Mouse (Mus musculus): ENCODE measurements around the gene Phactr2.

Gene Phactr2

DNA sequence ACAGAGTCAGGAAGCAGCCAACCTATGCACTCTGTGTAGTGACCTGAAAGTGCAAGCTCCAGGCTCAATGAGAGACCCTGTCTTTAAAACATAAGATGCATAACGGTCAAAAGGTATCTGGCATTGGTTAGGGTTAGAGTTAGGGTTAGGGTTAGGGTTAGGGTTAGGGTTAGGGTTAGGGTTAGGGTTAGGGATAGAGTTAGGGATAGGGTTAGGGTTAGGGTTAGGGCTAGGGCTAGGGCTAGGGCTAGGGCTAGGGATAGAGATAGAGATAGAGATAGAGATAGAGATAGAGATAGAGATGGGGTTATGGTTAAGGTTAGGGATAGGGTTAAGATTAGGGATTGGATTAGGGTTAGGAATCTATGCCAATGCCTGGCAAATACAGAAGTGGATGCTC, 72.2 kb downstream of the Phactr2 start:
- no peak for DNase-seq (ENCODE audit: low read depth)

GRCm38 (mm10) chr10:13395753-13396152, 78.5 kb downstream of the Phactr2 start:
- no peak for DNase-seq (ENCODE audit: low read depth)

GRCm38 (mm10) chr10:13394000-13394399, 80.2 kb downstream of the Phactr2 start:
- no peak for DNase-seq (ENCODE audit: low read depth)

DNA sequence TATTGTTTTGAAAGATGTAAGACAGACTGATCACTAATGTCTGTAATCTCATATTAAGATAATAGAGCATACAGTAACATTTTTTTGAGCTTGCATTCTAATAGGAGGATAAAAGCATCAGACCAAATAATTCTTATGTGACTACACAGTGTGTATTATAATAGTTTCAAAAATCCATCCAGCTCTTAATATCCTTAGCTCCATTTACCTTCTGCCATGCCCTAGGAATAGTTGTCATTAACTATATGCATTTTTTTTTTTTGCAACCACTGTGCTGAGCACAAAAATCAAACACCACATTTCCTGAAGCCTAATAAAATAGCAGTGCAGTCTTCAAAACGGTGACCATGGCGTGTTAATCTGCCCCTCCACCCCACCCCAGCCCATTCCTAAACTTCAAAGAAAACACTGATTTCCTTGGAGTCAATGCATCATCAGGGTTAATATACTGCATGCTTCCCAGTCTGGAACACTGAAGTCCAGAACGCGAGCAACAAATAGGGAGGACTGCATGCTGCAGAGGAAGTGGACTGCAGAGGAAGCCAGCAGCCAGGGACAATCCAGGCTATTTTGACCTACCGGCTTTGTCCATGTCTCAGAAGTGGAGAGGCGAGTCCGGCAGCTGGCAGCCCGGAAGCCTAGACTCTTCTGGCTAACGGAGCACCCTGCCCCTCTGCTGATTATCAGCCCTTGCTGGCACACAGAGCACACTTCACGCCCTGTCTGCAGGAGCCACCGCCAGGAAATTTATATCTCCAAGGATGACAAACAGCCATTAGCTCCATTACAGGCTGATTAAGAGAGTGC, 85.9 kb downstream of the Phactr2 start:
- no peak for DNase-seq (ENCODE audit: low read depth)

GRCm38 (mm10) chr10:13384866-13385265, 89.3 kb downstream of the Phactr2 start:
- no peak for DNase-seq (ENCODE audit: low read depth)

GRCm38 (mm10) chr10:13377895-13378294, 96.3 kb downstream of the Phactr2 start:
- no peak for DNase-seq (ENCODE audit: low read depth)

GRCm38 (mm10) chr10:13376428-13377260, 97.6 kb downstream of the Phactr2 start:
- no peak for DNase-seq (ENCODE audit: low read depth)

DNA sequence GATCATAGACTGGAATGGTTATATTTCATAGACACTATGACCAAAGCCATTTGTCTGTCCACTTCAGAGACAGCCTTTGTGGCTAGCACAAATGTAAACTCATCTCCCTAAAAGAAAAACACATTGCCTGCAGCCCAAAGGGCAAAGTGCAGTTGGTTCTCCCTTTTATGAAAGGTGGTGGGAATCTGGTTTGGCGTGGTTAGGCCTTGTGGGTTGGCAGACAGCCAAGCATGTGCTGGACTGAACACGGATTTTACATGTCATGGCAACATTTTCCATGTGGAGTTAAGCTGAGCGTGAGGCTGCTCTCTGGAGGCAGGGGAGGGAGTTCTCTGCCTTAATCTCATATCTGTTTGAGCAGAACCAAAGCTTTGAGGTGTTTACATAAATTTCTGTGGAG, 98.4 kb downstream of the Phactr2 start:
- DNase-seq (ENCODE audit: low read depth), result no peak

GRCm38 (mm10) chr10:13369581-13370375, 104.4 kb downstream of the Phactr2 start:
- no peak for DNase-seq (ENCODE audit: low read depth)

GRCm38 (mm10) chr10:13364286-13364580, 110.0 kb downstream of the Phactr2 start:
- DNase-seq (ENCODE audit: low read depth), result no peak

- no peak for DNase-seq (ENCODE audit: low read depth)
Observed at GRCm38 (mm10) chr10:13363499-13364285, 110.5 kb downstream of the Phactr2 start.

- no peak for DNase-seq (ENCODE audit: low read depth)
Observed at GRCm38 (mm10) chr10:13360913-13361312, 113.3 kb downstream of the Phactr2 start.

DNA sequence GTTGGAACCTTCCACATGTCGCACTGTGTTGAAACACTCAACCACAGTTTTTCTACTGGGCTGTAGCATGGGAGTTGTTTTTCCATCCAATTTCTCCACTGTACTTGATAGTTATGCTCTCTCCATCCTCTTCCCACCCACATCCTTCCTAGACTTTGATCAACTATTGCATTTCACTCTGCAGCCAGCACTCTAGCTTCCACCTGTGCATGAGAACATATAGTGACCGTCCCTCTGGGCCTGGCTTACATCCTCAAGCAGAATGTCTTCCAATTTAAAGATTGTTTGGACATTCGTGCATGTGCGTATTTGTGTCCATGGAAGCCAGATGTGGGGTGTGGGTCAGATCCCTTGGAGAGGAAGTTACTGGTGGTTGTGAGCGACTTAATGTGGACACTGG, 114.4 kb downstream of the Phactr2 start:
- no peak for DNase-seq (ENCODE audit: low read depth)

DNA sequence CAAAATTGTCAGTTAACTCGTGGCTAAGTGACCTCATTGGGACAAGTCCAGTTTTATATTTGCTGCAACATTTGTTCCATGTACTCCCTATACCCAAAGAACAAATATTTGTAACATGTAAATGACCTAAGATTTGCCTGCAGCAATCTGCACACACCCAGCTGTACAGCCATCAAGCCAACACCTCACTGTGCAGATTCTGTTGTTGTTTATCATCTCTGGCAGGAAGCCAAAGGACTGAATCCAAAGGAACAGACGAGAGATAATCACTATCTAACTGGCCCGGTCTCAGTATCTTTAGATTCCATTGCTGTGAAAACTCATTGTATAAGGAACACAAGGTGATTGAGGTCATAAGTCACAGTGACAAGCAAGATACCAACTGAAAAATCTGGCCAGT, 115.5 kb downstream of the Phactr2 start:
- DNase-seq (ENCODE audit: low read depth), result no peak

GRCm38 (mm10) chr10:13346609-13347290, 127.5 kb downstream of the Phactr2 start:
- DNase-seq (ENCODE audit: low read depth), result no peak

DNA sequence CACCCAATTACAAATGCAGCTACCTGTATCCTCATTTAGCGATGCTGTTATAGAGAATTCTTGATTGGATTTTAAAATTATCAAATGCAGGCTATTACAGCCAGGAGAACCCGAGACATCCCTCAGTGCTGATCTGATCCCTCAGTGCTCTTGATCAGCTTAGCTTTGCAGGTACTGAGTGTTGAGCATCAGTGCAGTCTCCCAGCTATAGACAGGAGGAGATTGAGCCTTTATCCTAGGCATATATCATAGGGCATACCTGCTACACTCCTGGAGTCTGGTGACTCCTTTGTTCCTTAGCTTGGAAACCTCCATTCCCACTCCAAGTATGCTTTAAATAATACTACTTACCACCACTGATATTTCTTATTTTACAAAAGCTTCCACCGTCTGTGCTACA, 133.6 kb downstream of the Phactr2 start:
- no peak for DNase-seq (ENCODE audit: low read depth)

GRCm38 (mm10) chr10:13336964-13337363, 137.2 kb downstream of the Phactr2 start:
- DNase-seq (ENCODE audit: low read depth), result no peak

DNA sequence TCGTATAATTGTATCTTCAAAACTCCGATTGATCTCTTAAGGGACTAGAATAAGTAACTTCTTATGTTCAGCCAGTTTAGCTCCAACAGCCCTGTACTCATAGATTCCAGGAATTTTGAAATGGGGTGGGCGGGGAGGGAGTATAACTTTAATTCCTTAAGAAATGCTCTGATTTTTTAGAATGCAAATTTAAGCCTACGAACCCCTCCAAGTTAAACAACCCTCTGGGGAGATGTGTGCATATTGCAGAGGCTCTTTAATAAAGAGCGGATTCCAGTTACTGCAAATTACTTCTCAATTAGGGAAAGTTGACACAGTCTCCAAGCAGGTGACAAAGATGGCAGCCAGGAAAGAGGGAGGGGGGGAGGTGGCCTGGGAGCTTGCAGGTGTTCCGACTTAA, 138.4 kb downstream of the Phactr2 start:
- no peak for DNase-seq (ENCODE audit: low read depth)

DNA sequence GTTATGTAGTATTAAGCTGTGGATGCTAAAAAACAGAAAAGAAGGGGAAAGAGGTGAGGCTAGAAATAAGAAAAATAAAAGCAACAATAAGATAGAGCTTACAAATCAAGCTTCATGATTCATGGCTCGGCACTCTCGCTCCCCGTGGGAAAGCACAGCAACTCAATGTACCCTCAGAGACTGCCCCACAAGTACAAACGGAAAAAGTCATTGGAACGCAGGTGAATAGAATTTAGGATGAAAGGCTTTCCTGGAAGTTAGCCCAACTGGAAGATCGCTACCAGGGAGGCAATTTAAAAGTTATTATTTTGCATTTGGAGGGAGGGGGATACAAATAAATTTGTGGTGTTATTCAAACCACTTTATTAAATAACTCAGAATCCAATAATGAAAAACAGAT, 138.9 kb downstream of the Phactr2 start:
- no peak for DNase-seq (ENCODE audit: low read depth)

DNA sequence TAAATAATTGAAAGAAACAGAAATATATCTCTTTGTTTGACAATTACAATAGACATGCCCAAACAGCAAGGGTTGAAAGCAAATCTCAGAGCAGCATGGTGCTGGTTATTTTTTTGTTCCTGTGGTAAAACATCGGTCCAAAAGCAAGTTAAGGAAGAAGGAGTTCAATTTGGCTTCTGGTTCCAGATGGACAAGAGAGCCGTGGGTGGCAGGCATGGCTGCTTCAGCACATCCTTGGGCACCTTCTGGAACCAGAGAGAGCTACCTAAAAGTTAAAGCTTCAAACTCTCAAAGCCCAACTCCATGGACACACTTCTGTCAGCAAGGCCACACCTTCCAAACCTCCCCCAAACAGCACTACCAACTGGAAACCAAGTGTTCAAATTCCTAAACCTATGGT, 140.4 kb downstream of the Phactr2 start:
- no peak for DNase-seq (ENCODE audit: low read depth)

- DNase-seq (ENCODE audit: low read depth), result no peak
Observed at GRCm38 (mm10) chr10:13332985-13333384, 141.2 kb downstream of the Phactr2 start.
